8 mouse cellular contexts compared by ENCODE assay signal in the genomic region with DNA sequence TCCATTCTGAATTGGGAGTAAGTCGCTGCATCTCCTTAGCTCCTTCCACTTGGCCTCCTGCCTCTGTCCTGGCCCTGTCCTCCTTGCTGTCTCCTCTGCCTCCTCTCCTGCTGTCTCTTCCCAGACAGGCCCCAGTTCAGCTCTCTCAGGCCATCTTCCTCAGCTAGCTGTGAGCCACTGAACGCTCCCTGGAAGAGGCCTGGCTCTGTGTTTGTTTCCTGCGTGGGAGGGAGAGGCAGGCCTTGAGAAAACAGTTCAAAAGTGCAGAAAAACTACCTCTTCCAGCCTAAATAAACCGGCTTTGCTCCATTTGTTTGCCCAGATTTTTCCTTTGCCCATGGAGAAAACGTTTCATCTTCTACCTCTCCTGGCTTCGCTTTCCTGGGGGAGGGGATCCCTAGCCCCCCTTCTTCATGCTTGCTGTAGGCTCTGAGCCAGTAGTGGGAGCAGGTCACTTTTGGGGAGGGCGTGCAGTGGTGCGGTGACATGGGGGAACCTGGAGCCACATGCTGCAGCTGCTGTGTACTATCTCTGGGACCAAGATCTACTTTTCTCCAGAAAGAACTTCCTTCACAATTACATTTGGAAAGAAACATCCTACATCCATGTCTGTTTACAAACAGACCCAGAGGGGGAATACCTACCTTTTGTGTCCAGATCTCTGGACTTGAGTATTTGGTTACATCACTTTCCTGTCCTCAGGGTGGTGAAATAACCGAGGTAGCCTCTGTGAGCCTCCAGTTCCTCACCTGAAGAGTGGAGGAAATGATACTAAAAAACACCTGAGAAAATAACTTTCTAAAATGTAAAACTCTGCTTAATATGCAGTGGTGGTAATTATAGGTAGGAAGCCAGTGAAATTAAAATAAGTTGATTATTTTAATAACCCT.
DNase-seq lines count a peak whose midpoint lies in the region; ATAC-seq and TF ChIP-seq lines count a peak whose summit lies in the region.
"Had no signal": no experiment of that assay in that cellular context is flagged by ENCODE, and none has a peak within 500 bp of the region (broad histone marks: within the 10 kb centered on the region; RNA-seq: fewer than 3 reads in every experiment).

No protein-coding gene starts in this region.

- no peak for TF ChIP-seq CTCF in spleen, adult 2 months (IDR thresholded peaks at IDR 0.05; ENCODE audit: extremely low read depth, insufficient read depth, insufficient read length, insufficient replicate concordance)
- TF ChIP-seq CTCF in stomach, postnatal 0 days (IDR thresholded peaks at IDR 0.05; ENCODE audit: low read depth): no peak

- no peak overlapping the region for H3K4me3 ChIP-seq in intestine, embryonic 16.5 days (ENCODE audit: low read length)
- H3K4me3 ChIP-seq in intestine, embryonic 15.5 days (replicated peaks): no peak overlapping the region
- no peak overlapping the region for H3K4me3 ChIP-seq in spleen, adult 2 months (ENCODE audit: extremely low read depth, insufficient read depth, insufficient read length)
- H3K4me3 ChIP-seq in heart, embryonic 16.5 days (ENCODE audit: low read length): no peak overlapping the region
- no peak overlapping the region for H3K4me3 ChIP-seq in stomach, postnatal 0 days (ENCODE audit: low read depth, low read length)
- H3K4me3 ChIP-seq: forebrain, embryonic 12.5 days had no signal

- peak overlapping the region; percentile 46 for H3K27ac ChIP-seq in intestine, embryonic 16.5 days (ENCODE audit: low read length)
- no peak overlapping the region for H3K27ac ChIP-seq in intestine, embryonic 15.5 days
- peak overlapping the region; percentile 72 for H3K27ac ChIP-seq in spleen, adult 2 months (ENCODE audit: insufficient read depth, low read length)
- peak overlapping the region; percentile 73 for H3K27ac ChIP-seq in heart, embryonic 16.5 days (ENCODE audit: low read length)
- peak overlapping the region; percentile 58 for H3K27ac ChIP-seq in stomach, postnatal 0 days (replicated peaks)
- H3K27ac ChIP-seq: forebrain, embryonic 12.5 days had no signal

- ATAC-seq in intestine, embryonic 16.5 days: no peak
- no peak for ATAC-seq in intestine, embryonic 15.5 days
- no peak for ATAC-seq in heart, embryonic 16.5 days (replicated peaks; ENCODE audit: extremely low read depth, insufficient read depth, low FRiP score)
- ATAC-seq in stomach, postnatal 0 days (ENCODE audit: low FRiP score, low TSS enrichment): no peak

- H3K9me3 ChIP-seq in intestine, embryonic 16.5 days (ENCODE audit: control insufficient read depth, low read length): no peaks in the 10 kb centered on the region
- no peaks in the 10 kb centered on the region for H3K9me3 ChIP-seq in intestine, embryonic 15.5 days
- no peaks in the 10 kb centered on the region for H3K9me3 ChIP-seq in heart, embryonic 16.5 days (replicated peaks; ENCODE audit: control insufficient read depth, low read length)
- no peaks in the 10 kb centered on the region for H3K9me3 ChIP-seq in stomach, postnatal 0 days (ENCODE audit: control insufficient read depth, low read length)
- H3K9me3 ChIP-seq: forebrain, embryonic 12.5 days had no signal

- no peak overlapping the region for H3K4me2 ChIP-seq in intestine, embryonic 16.5 days (ENCODE audit: low read depth, low read length)
- no peak overlapping the region for H3K4me2 ChIP-seq in intestine, embryonic 15.5 days (replicated peaks)
- no peak overlapping the region for H3K4me2 ChIP-seq in heart, embryonic 16.5 days (ENCODE audit: low read depth, low read length)
- no peak overlapping the region for H3K4me2 ChIP-seq in stomach, postnatal 0 days (replicated peaks; ENCODE audit: low read depth)
- H3K4me2 ChIP-seq: forebrain, embryonic 12.5 days had no signal

- peak overlapping the region; percentile 56 for H3K9ac ChIP-seq in intestine, embryonic 16.5 days (ENCODE audit: low read depth, low read length)
- no peak overlapping the region for H3K9ac ChIP-seq in intestine, embryonic 15.5 days
- peak overlapping the region; percentile 49 for H3K9ac ChIP-seq in heart, embryonic 16.5 days (ENCODE audit: low read length)
- no peak overlapping the region for H3K9ac ChIP-seq in stomach, postnatal 0 days (ENCODE audit: low read length)
- H3K9ac ChIP-seq: forebrain, embryonic 12.5 days had no signal

- no peak for TF ChIP-seq POLR2A in spleen, adult 2 months (IDR thresholded peaks at IDR 0.05; ENCODE audit: low read depth, low read length)

- TF ChIP-seq EP300 in stomach, postnatal 0 days (optimal IDR thresholded peaks at IDR 0.05): no peak

- no peaks in the 10 kb centered on the region for H3K27me3 ChIP-seq in intestine, embryonic 16.5 days (replicated peaks; ENCODE audit: control insufficient read depth, insufficient read depth, low read length)
- no peaks in the 10 kb centered on the region for H3K27me3 ChIP-seq in intestine, embryonic 15.5 days (replicated peaks)
- H3K27me3 ChIP-seq in spleen, adult 2 months (ENCODE audit: control insufficient read depth, insufficient read depth, low read length): no peaks in the 10 kb centered on the region
- no peaks in the 10 kb centered on the region for H3K27me3 ChIP-seq in heart, embryonic 16.5 days (ENCODE audit: control insufficient read depth, insufficient read depth, low read length)
- no peaks in the 10 kb centered on the region for H3K27me3 ChIP-seq in stomach, postnatal 0 days (ENCODE audit: control insufficient read depth, insufficient read depth, low read length)

- no peaks in the 10 kb centered on the region for H3K36me3 ChIP-seq in intestine, embryonic 16.5 days (ENCODE audit: control insufficient read depth, insufficient read depth, low read length)
- H3K36me3 ChIP-seq in intestine, embryonic 15.5 days: no peaks in the 10 kb centered on the region
- H3K36me3 ChIP-seq in spleen, adult 2 months (ENCODE audit: control insufficient read depth, insufficient read depth, low read length): peaks cover 25% of the 10 kb centered on the region
- H3K36me3 ChIP-seq in heart, embryonic 16.5 days (ENCODE audit: control insufficient read depth, insufficient read depth): no peaks in the 10 kb centered on the region
- no peaks in the 10 kb centered on the region for H3K36me3 ChIP-seq in stomach, postnatal 0 days (ENCODE audit: control insufficient read depth, insufficient read depth, low read length)
- H3K36me3 ChIP-seq: forebrain, embryonic 12.5 days had no signal

- WGBS in intestine, embryonic 16.5 days: 47% methylated on average over 9 of the region's 9 CpGs
- 48% methylated on average over 9 of the region's 9 CpGs for WGBS in intestine, embryonic 15.5 days
- WGBS in spleen, adult 2 months: 52% methylated on average over 9 of the region's 9 CpGs
- WGBS in heart, embryonic 16.5 days: 47% methylated on average over 9 of the region's 9 CpGs
- WGBS in stomach, postnatal 0 days: 40% methylated on average over 9 of the region's 9 CpGs

- peaks cover 52% of the 10 kb centered on the region for H3K4me1 ChIP-seq in intestine, embryonic 16.5 days (ENCODE audit: control insufficient read depth, insufficient read depth, low read length)
- H3K4me1 ChIP-seq in intestine, embryonic 15.5 days (replicated peaks): peaks cover 36% of the 10 kb centered on the region
- peaks cover 49% of the 10 kb centered on the region for H3K4me1 ChIP-seq in spleen, adult 2 months (ENCODE audit: control insufficient read depth, insufficient read depth, insufficient read length)
- H3K4me1 ChIP-seq in heart, embryonic 16.5 days (ENCODE audit: control insufficient read depth, insufficient read depth, low read length): peaks cover 77% of the 10 kb centered on the region
- peaks cover 3% of the 10 kb centered on the region; the same call in 1 of the 2 replicates for H3K4me1 ChIP-seq in stomach, postnatal 0 days (replicated peaks; ENCODE audit: control insufficient read depth, insufficient read depth)

- DNase-seq in spleen, adult 2 months (ENCODE audit: low read depth in 1 of 2, low spot score in 2 of 2): no peak
- no peak for DNase-seq in spleen, postnatal 10 days (ENCODE audit: low spot score in 2 of 2)
- no peak for DNase-seq in stomach, postnatal 0 days (ENCODE audit: low spot score)
- DNase-seq in embryo, embryonic 10.5 days (ENCODE audit: low spot score): no peak

Comparison
In these comparisons a context has a peak if more than half of its experiments do, and no peak if none do; other contexts are left out.
1. H3K9ac ChIP-seq: peak in intestine, embryonic 16.5 days (single experiment) and heart, embryonic 16.5 days (single experiment); none in intestine, embryonic 15.5 days (single experiment) and stomach, postnatal 0 days (single experiment).